Mouse (Mus musculus) myocyte (in vitro differentiated cells): ENCODE results near the gene Bean1. TPM values are rescaled to one million over a fixed set of nuclear protein-coding genes. Genes with fewer than 3 reads are reported as not detected.
"Not testable (repeated sequence)": the region's sequence is repeated elsewhere in the genome, so short reads cannot be mapped to it uniquely, and the experiment has no call there.

Source experiments
- H3K27me3 ChIP-seq: one replicate; pipeline ENCODE4 v1.6.1; 2011; ENCODE audit not compliant: control insufficient read depth, insufficient read depth, insufficient read length
- H3K36me3 ChIP-seq: one replicate; pipeline ENCODE4 v1.6.1; 2011; ENCODE audit not compliant: control insufficient read depth, insufficient read depth
- H3K4me2 ChIP-seq: one replicate; pipeline ENCODE4 v1.6.1; 2011; ENCODE audit warnings: low read depth, control low read depth
- H3K4me3 ChIP-seq: one replicate; pipeline ENCODE4 v1.5.1; 2011; ENCODE audit warnings: mild to moderate bottlenecking, control low read depth, moderate library complexity
- H3K79me2 ChIP-seq: one replicate; pipeline ENCODE4 v1.6.1; 2011; ENCODE audit not compliant: control insufficient read depth, insufficient read depth
- H3ac ChIP-seq: one replicate; pipeline ENCODE4 v1.6.1; 2011; ENCODE audit not compliant: control insufficient read depth, insufficient read length
- CEBPB ChIP-seq: IDR thresholded peaks from 2 replicates; pipeline ENCODE4 v1.6.1; 2011; ENCODE audit warnings: mild to moderate bottlenecking, moderate library complexity; ENCODE audit not compliant: poor library complexity, insufficient read depth, severe bottlenecking
- E2F4 ChIP-seq: IDR thresholded peaks from one replicate; pipeline ENCODE4 v1.6.1; 2011; ENCODE audit warnings: mild to moderate bottlenecking, control low read depth, moderate library complexity; ENCODE audit not compliant: insufficient read depth
- MAX ChIP-seq: IDR thresholded peaks from one replicate; pipeline ENCODE4 v1.6.1; 2011; ENCODE audit warnings: low read depth, mild to moderate bottlenecking, control low read depth
- MYOD1 ChIP-seq, 3 experiments: IDR thresholded peaks; one replicate each; pipeline ENCODE4 v1.6.1; 2011; ENCODE audit warnings: control low read depth in 2 of 3, low read depth in 2 of 3, mild to moderate bottlenecking in 2 of 3, moderate library complexity in 1 of 3; ENCODE audit not compliant: insufficient read length in 2 of 3, control insufficient read depth in 1 of 3
- MYOG ChIP-seq, 3 experiments: IDR thresholded peaks; one replicate each; pipeline ENCODE4 v1.6.1; 2011; ENCODE audit warnings: control low read depth in 2 of 3, low read depth in 2 of 3, mild to moderate bottlenecking in 2 of 3; ENCODE audit not compliant: insufficient read length in 2 of 3, control insufficient read depth in 1 of 3, insufficient read depth in 1 of 3
- POLR2A ChIP-seq: IDR thresholded peaks from one replicate; pipeline ENCODE4 v1.6.1; 2011; ENCODE audit warnings: low read depth, mild to moderate bottlenecking, control low read depth, moderate library complexity; ENCODE audit not compliant: insufficient read length
- POLR2AphosphoS2 ChIP-seq: IDR thresholded peaks from one replicate; pipeline ENCODE4 v1.6.1; 2011; ENCODE audit warnings: low read depth, control low read depth; ENCODE audit not compliant: insufficient read length
- REST ChIP-seq: IDR thresholded peaks from one replicate; pipeline ENCODE4 v1.6.1; 2011; ENCODE audit warnings: mild to moderate bottlenecking, control low read depth, moderate library complexity; ENCODE audit not compliant: insufficient read depth, insufficient read length
- SRF ChIP-seq: IDR thresholded peaks from one replicate; pipeline ENCODE4 v1.6.1; 2011; ENCODE audit warnings: low read depth; ENCODE audit not compliant: control insufficient read depth, insufficient read length
- TCF12 ChIP-seq: IDR thresholded peaks from one replicate; pipeline ENCODE4 v1.6.1; 2011; ENCODE audit warnings: mild to moderate bottlenecking, control low read depth; ENCODE audit not compliant: poor library complexity, insufficient read depth, severe bottlenecking
- TCF3 ChIP-seq: IDR thresholded peaks from one replicate; pipeline ENCODE4 v1.6.1; 2011; ENCODE audit warnings: low read depth, control low read depth; ENCODE audit not compliant: insufficient read length
- USF1 ChIP-seq: IDR thresholded peaks from one replicate; pipeline ENCODE4 v1.6.1; 2011; ENCODE audit warnings: low read depth, mild to moderate bottlenecking, control low read depth, moderate library complexity
- polyA plus RNA-seq: library from polyadenylated mRNA; unstranded; fragments of >200 nt; fragmentation: generic; extraction: Trizol; gene quantifications from one replicate; pipeline ENCODE4 v1.2.1, GENCODE M21; 2012; ENCODE audit warnings: missing spikeins

Bean1 gene
- polyA plus RNA-seq, 1 experiment, result 0.34 TPM

- H3K4me2 ChIP-seq, result peak within 1 kb of the TSS; percentile 88
- H3K4me3 ChIP-seq, result peak within 1 kb of the TSS; percentile 57
- H3K79me2 ChIP-seq, result no peaks in the 10 kb centered on the region
- TF ChIP-seq MYOD1 (IDR thresholded peaks at IDR 0.05; ENCODE audit: control insufficient read depth in 1 of 3, insufficient read length in 2 of 3, low read depth in 2 of 3) (peak in 2 of 3 experiments; percentile 36 to 55), POLR2A (peak; percentile 77), MYOG (IDR thresholded peaks at IDR 0.05; ENCODE audit: control insufficient read depth in 1 of 3, insufficient read depth in 1 of 3, insufficient read length in 2 of 3, low read depth in 2 of 3) (peak in 1 of 3 experiments; percentile 33), POLR2AphosphoS2 (peak; percentile 73), SRF (no peak)
- H3K27me3 ChIP-seq, result no peaks in the 10 kb centered on the region
- no peak within 1 kb of the TSS for H3ac ChIP-seq
- no peaks in the 10 kb centered on the region for H3K36me3 ChIP-seq
Observed at GRCm38 (mm10) chr8:104250439-104251367, 80.5 kb downstream of the Bean1 start, which contains the start of gene Cklf. Cklf (plus strand) TSS chr8:104250861.

DNA sequence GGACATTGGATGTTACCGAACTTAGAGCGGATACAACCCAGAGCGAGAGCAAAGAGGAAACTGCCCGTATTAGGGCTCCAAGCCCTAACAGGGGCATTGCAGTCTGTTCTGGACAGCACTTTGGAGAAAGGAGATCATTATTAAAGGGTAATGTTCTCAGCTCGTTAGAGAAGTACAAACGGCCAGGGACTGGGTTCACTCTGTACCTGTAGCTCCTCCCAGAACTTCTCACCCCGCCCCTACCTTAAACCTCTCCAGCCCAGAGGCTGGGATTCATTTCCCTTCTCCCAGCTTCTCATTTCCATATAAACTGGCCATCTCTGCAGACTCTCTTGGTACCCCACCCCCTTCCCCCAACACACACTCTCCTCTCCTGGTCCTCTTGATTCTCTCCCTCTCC is 81.2 kb downstream of the Bean1 start:
- Histone ChIP-seq H3K36me3 (no peaks in the 10 kb centered on the region), H3K27me3 (no peaks in the 10 kb centered on the region), H3K4me3 (peak overlapping the region; percentile 57), H3K79me2 (no peaks in the 10 kb centered on the region), H3K4me2 (peak overlapping the region; percentile 88), H3ac (no peak overlapping the region)
- TF ChIP-seq MYOG (IDR thresholded peaks at IDR 0.05; ENCODE audit: control insufficient read depth in 1 of 3, insufficient read depth in 1 of 3, insufficient read length in 2 of 3, low read depth in 2 of 3) (no peak), POLR2A (no peak), REST (no peak), MYOD1 (IDR thresholded peaks at IDR 0.05; ENCODE audit: control insufficient read depth in 1 of 3, insufficient read length in 2 of 3, low read depth in 2 of 3) (no peak), E2F4 (no peak), SRF (no peak), USF1 (no peak), TCF12 (no peak), POLR2AphosphoS2 (no peak)

GRCm38 (mm10) chr8:104253016-104253415 is 82.8 kb downstream of the Bean1 start:
- H3K36me3 ChIP-seq, result no peaks in the 10 kb centered on the region
- H3K4me2 ChIP-seq, result no peak overlapping the region
- no peak overlapping the region for H3K4me3 ChIP-seq
- no peak overlapping the region for H3ac ChIP-seq
- H3K27me3 ChIP-seq, result no peaks in the 10 kb centered on the region
- TF ChIP-seq REST, result no peak
- TF ChIP-seq POLR2A, result no peak
- no peak for TF ChIP-seq TCF3
- TF ChIP-seq CEBPB, result no peak
- TF ChIP-seq SRF, result no peak
- TF ChIP-seq MAX, result no peak
- H3K79me2 ChIP-seq, result no peaks in the 10 kb centered on the region

DNA sequence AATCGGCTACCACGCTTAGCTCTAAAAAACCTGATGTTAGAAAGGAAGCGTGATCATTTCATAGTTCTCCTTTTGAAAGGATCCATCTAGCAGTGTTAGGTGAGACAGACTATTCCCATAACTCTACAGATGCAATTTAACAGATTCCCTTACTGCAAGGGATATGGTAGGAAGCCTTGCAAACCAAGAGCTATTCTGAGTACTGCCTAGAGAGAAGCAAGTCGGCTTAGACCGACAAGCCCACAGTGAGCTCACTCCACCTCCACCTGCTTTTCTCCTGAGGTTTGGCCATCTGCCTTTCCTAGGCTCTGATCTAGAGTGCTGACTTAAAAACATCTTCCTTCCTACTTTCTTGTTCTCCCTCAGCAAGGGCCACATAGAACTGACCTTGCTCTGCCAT is 91.6 kb downstream of the Bean1 start:
- not testable (repeated sequence) for H3K4me3 ChIP-seq, H3K79me2 ChIP-seq, H3K27me3 ChIP-seq, H3K4me2 ChIP-seq, H3ac ChIP-seq, H3K36me3 ChIP-seq

DNA sequence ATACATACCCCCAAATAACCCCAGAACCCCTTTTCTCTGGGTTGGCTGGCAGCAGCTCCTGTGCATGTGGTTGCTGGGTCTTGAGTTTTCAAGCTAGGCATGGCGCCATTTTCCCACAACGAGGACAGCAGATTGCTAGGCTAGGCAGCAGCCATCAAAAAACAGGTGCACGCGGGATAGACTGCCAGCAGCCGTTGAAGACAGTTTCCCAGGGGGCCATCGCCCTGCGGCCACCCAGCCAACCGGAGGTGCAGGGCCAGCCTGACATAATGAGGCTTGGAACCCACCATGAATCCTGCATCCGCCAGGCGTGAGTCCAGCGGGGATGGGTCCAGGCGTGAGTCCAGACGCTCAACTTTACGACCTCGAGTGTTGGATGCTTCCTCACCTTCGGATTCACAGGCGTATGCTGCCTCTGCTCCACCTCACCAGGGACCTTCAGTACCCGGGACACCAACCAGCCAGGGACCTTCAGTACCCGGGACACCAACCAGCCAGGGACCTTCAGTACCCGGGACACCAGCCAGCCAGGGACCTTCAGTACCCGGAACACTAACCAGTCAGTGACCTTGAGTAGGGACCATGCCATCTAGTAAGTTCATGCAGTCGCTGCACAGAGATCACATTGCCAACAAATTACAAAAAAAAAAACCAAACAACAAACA is 94.2 kb downstream of the Bean1 start:
- not testable (repeated sequence) for H3ac ChIP-seq, H3K4me3 ChIP-seq, H3K4me2 ChIP-seq, H3K79me2 ChIP-seq, H3K27me3 ChIP-seq, H3K36me3 ChIP-seq

GRCm38 (mm10) chr8:104268368-104268767 is 98.1 kb downstream of the Bean1 start:
- TF ChIP-seq MAX (no peak), REST (no peak), MYOG (IDR thresholded peaks at IDR 0.05; ENCODE audit: control insufficient read depth in 1 of 3, insufficient read depth in 1 of 3, insufficient read length in 2 of 3, low read depth in 2 of 3) (no peak), MYOD1 (IDR thresholded peaks at IDR 0.05; ENCODE audit: control insufficient read depth in 1 of 3, insufficient read length in 2 of 3, low read depth in 2 of 3) (no peak), CEBPB (no peak), USF1 (no peak), POLR2A (no peak), E2F4 (no peak), TCF12 (no peak), TCF3 (no peak)
- no peaks in the 10 kb centered on the region for H3K27me3 ChIP-seq

More at GRCm38 (mm10) chr8:104268368-104268767, 98.1 kb downstream of the Bean1 start:
- Histone ChIP-seq H3ac (no peak overlapping the region), H3K4me2 (no peak overlapping the region), H3K4me3 (no peak overlapping the region), H3K79me2 (no peaks in the 10 kb centered on the region), H3K36me3 (no peaks in the 10 kb centered on the region)
